Mouse (Mus musculus) kidney, embryonic 14.5 days (tissue): Measurements from ENCODE around the gene Arel1. TPM values are rescaled to one million over a fixed set of nuclear protein-coding genes. Genes with fewer than 3 reads are reported as not detected.

ENCODE experiments used
- ATAC-seq: fragments of 200-750 bp; cut with Nextera tagmentation; 2 replicates; pipeline ENCODE4 v1.8.0; 2017; ENCODE audit warnings: moderate number of reproducible peaks, mild to moderate bottlenecking, moderate TSS enrichment, moderate library complexity; ENCODE audit not compliant: low FRiP score, low TSS enrichment
- H3K27ac ChIP-seq: fragments of 300-500 bp; sonication (generic); 2 replicates; pipeline ENCODE4 v1.5.1; 2014; ENCODE audit warnings: low read depth, mild to moderate bottlenecking, low read length, moderate library complexity, mixed read lengths
- H3K27me3 ChIP-seq: fragments of 300-500 bp; sonication (generic); 2 replicates; pipeline ENCODE4 v1.6.1; 2014; ENCODE audit warnings: mild to moderate bottlenecking, low read length; ENCODE audit not compliant: control insufficient read depth, insufficient read depth
- H3K36me3 ChIP-seq: fragments of 300-500 bp; sonication (generic); 2 replicates; pipeline ENCODE4 v1.6.1; 2014; ENCODE audit warnings: low read length, mixed read lengths; ENCODE audit not compliant: control insufficient read depth, insufficient read depth
- H3K4me1 ChIP-seq: fragments of 300-500 bp; sonication (generic); 2 replicates; pipeline ENCODE4 v1.6.1; 2014; ENCODE audit warnings: low read length, mixed read lengths; ENCODE audit not compliant: control insufficient read depth, insufficient read depth
- H3K4me2 ChIP-seq: fragments of 300-500 bp; sonication (generic); replicated peaks from 2 replicates; pipeline ENCODE4 v1.6.1; 2014; ENCODE audit warnings: low read depth, mild to moderate bottlenecking, low read length
- H3K4me3 ChIP-seq: fragments of 300-500 bp; sonication (generic); 2 replicates; pipeline ENCODE4 v1.5.1; 2014; ENCODE audit warnings: mild to moderate bottlenecking, low read length
- H3K9ac ChIP-seq: fragments of 300-500 bp; sonication (generic); 2 replicates; pipeline ENCODE4 v1.6.1; 2014; ENCODE audit warnings: low read depth, mild to moderate bottlenecking, low read length, moderate library complexity
- H3K9me3 ChIP-seq: fragments of 300-500 bp; sonication (generic); 2 replicates; pipeline ENCODE4 v1.6.1; 2016; ENCODE audit warnings: low read length; ENCODE audit not compliant: control insufficient read depth
- WGBS: fragments of 180-500 bp; shearing (Covaris S2); extraction: QIAGEN DNeasy Blood & Tissue Kit; methylation state at CpG from one replicate; pipeline ENCODE4 v1.1.7; 2014; 5-methylcytosine and 5-hydroxymethylcytosine counted together
- polyA plus RNA-seq: library from polyadenylated mRNA; unstranded; fragments of >200 nt; fragmentation: Nextera tagmentation; extraction: Ambion mirVana; gene quantifications from 2 replicates; pipeline ENCODE4 v1.2.1, GENCODE M21; 2014

Gene Arel1
- 8.4 and 15.7 TPM in 2 replicates for polyA plus RNA-seq

GRCm38 (mm10) chr12:84970428-84971096 lies at the start of gene Arel1, which contains the start of gene Fcf1:
Gene Arel1 (minus strand): TSS chr12:84970900.
Gene Fcf1 (plus strand): TSS chr12:84970897.
- Histone ChIP-seq H3K9me3 (no peaks in the 10 kb centered on the region), H3K4me3 (peak within 1 kb of the TSS; percentile 95), H3K27me3 (no peaks in the 10 kb centered on the region), H3K4me1 (peaks cover 11% of the 10 kb centered on the region), H3K27ac (no peak within 1 kb of the TSS), H3K4me2 (peak within 1 kb of the TSS; percentile 89), H3K9ac (peak within 1 kb of the TSS; percentile 79), H3K36me3 (peaks cover 26% of the 10 kb centered on the region)
- WGBS, result under 1% methylated on average over 41 of the region's 42 CpGs
- peak; percentile 81 for ATAC-seq

GRCm38 (mm10) chr12:85012185-85012584 lies 41.5 kb upstream of the Arel1 start:
- H3K9ac ChIP-seq, result no peak overlapping the region
- H3K36me3 ChIP-seq, result peaks cover 46% of the 10 kb centered on the region
- ATAC-seq, result no peak
- peaks cover 5% of the 10 kb centered on the region; the same call in 1 of the 2 replicates for H3K9me3 ChIP-seq
- H3K4me2 ChIP-seq, result no peak overlapping the region
- H3K27me3 ChIP-seq, result no peaks in the 10 kb centered on the region
- no peak overlapping the region for H3K4me3 ChIP-seq
- WGBS, result 97% methylated on average over 2 of the region's 2 CpGs
- no peak overlapping the region for H3K27ac ChIP-seq
- no peaks in the 10 kb centered on the region for H3K4me1 ChIP-seq

DNA sequence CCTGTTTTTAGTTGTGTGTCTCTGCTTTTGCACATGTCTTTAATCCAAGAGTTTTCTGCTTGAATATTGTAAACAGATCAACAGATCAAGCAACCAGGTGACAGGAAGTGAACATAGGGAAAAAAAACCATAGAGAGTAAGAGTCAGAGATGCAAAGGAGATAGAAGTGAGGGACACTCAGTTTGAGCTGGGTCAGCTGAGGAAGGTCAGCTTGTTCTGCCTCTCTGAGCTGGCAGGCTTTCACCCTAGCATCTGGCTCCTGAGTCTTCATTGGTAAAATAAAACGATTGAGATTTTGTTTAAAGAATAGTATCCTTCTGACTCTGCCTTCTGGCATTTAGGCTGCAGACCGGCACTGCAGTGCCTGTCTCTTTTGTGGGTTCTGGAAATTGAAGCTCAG lies 39.8 kb upstream of the Arel1 start:
- no peak overlapping the region for H3K27ac ChIP-seq
- peaks cover 5% of the 10 kb centered on the region; the same call in 1 of the 2 replicates for H3K9me3 ChIP-seq
- no peak overlapping the region for H3K4me3 ChIP-seq
- no peaks in the 10 kb centered on the region for H3K27me3 ChIP-seq
- peaks cover 30% of the 10 kb centered on the region for H3K36me3 ChIP-seq
- ATAC-seq, result no peak
- WGBS, result 91% methylated on average over 2 of the region's 2 CpGs
- no peaks in the 10 kb centered on the region for H3K4me1 ChIP-seq
- H3K4me2 ChIP-seq, result no peak overlapping the region
- no peak overlapping the region for H3K9ac ChIP-seq

- no peak for ATAC-seq
- peaks cover 29% of the 10 kb centered on the region for H3K36me3 ChIP-seq
Observed at GRCm38 (mm10) chr12:85009776-85010175, 39.1 kb upstream of the Arel1 start.

GRCm38 (mm10) chr12:85007021-85007420 lies 36.3 kb upstream of the Arel1 start:
- Histone ChIP-seq H3K27ac (no peak overlapping the region), H3K4me1 (no peaks in the 10 kb centered on the region), H3K27me3 (no peaks in the 10 kb centered on the region), H3K9me3 (peaks cover 11% of the 10 kb centered on the region; the same call in 1 of the 2 replicates), H3K4me3 (no peak overlapping the region), H3K36me3 (peaks cover 6% of the 10 kb centered on the region; the same call in 1 of the 2 replicates), H3K9ac (no peak overlapping the region), H3K4me2 (no peak overlapping the region)
- no peak for ATAC-seq

More at GRCm38 (mm10) chr12:85009776-85010175, 39.1 kb upstream of the Arel1 start:
- no peak overlapping the region for H3K27ac ChIP-seq
- WGBS, result 74% methylated on average over 1 of the region's 1 CpGs
- no peak overlapping the region for H3K9ac ChIP-seq
- no peaks in the 10 kb centered on the region for H3K27me3 ChIP-seq
- H3K4me3 ChIP-seq, result no peak overlapping the region
- H3K4me2 ChIP-seq, result no peak overlapping the region
- H3K4me1 ChIP-seq, result no peaks in the 10 kb centered on the region
- H3K9me3 ChIP-seq, result peaks cover 5% of the 10 kb centered on the region; the same call in 1 of the 2 replicates

- Histone ChIP-seq H3K27ac (no peak overlapping the region), H3K9ac (no peak overlapping the region), H3K4me1 (no peaks in the 10 kb centered on the region), H3K36me3 (peaks cover 6% of the 10 kb centered on the region; the same call in 1 of the 2 replicates), H3K9me3 (0 out of 2 replicates have a peak, but pooled peaks cover 6% of the 10 kb centered on the region), H3K4me2 (no peak overlapping the region), H3K4me3 (no peak overlapping the region), H3K27me3 (no peaks in the 10 kb centered on the region)
- ATAC-seq, result no peak
- 96% methylated on average over 1 of the region's 1 CpGs for WGBS
Observed at GRCm38 (mm10) chr12:85006206-85006605, 35.5 kb upstream of the Arel1 start.

- Histone ChIP-seq H3K4me1 (peaks cover 8% of the 10 kb centered on the region; the same call in 1 of the 2 replicates), H3K36me3 (no peaks in the 10 kb centered on the region), H3K27ac (no peak overlapping the region), H3K4me3 (peak overlapping the region; percentile 99; the same call in 1 of the 2 replicates), H3K9me3 (0 out of 2 replicates have a peak, but pooled peaks cover 6% of the 10 kb centered on the region), H3K27me3 (no peaks in the 10 kb centered on the region), H3K4me2 (peak overlapping the region; percentile 57), H3K9ac (no peak overlapping the region)
- no peak for ATAC-seq
Observed at GRCm38 (mm10) chr12:84999053-84999452, 28.4 kb upstream of the Arel1 start.

DNA sequence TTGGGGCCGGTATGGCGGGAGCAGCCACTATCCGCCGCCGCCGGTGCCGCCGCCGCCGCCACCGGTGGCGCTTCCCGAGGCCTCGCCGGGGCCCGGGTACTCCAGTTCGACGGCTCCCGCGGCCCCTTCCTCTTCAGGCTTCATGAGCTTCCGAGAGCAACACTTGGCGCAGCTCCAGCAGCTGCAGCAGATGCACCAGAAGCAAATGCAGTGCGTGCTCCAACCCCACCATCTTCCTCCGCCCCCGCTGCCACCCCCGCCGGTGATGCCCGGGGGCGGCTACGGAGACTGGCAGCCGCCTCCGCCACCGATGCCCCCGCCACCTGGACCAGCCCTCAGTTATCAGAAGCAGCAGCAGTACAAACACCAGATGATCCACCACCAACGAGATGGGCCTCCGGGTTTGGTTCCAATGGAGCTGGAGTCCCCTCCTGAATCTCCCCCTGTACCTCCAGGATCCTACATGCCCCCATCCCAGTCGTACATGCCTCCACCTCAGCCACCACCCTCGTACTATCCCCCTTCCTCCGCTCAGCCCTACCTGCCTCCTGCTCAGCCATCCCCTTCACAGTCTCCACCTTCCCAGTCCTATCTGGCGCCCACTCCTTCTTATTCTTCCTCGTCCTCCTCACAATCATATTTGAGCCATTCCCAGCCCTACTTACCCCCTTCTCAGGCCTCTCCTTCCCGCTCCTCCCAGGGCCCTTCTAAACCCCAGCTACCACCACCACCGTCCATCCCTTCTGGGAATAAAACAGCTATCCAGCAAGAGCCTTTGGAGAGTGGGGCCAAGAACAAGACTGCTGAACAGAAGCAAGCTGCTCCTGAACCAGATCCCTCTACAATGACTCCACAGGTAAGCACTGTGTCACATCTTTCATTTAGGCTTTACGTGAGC lies 26.1 kb upstream of the Arel1 start:
- no peaks in the 10 kb centered on the region for H3K36me3 ChIP-seq
- peak overlapping the region; percentile 99 for H3K4me3 ChIP-seq
- H3K27me3 ChIP-seq, result no peaks in the 10 kb centered on the region
- H3K4me1 ChIP-seq, result peaks cover 8% of the 10 kb centered on the region; the same call in 1 of the 2 replicates
- H3K27ac ChIP-seq, result peak overlapping the region; percentile 71
- peak; percentile 45 for ATAC-seq
- peak overlapping the region; percentile 57 for H3K4me2 ChIP-seq
- peaks cover 4% of the 10 kb centered on the region; the same call in 1 of the 2 replicates for H3K9me3 ChIP-seq
- under 1% methylated on average over 41 of the region's 44 CpGs for WGBS
- H3K9ac ChIP-seq, result peak overlapping the region; percentile 98
